Mouse (Mus musculus): ENCODE data around the gene Frem3.

Frem3 gene

DNA sequence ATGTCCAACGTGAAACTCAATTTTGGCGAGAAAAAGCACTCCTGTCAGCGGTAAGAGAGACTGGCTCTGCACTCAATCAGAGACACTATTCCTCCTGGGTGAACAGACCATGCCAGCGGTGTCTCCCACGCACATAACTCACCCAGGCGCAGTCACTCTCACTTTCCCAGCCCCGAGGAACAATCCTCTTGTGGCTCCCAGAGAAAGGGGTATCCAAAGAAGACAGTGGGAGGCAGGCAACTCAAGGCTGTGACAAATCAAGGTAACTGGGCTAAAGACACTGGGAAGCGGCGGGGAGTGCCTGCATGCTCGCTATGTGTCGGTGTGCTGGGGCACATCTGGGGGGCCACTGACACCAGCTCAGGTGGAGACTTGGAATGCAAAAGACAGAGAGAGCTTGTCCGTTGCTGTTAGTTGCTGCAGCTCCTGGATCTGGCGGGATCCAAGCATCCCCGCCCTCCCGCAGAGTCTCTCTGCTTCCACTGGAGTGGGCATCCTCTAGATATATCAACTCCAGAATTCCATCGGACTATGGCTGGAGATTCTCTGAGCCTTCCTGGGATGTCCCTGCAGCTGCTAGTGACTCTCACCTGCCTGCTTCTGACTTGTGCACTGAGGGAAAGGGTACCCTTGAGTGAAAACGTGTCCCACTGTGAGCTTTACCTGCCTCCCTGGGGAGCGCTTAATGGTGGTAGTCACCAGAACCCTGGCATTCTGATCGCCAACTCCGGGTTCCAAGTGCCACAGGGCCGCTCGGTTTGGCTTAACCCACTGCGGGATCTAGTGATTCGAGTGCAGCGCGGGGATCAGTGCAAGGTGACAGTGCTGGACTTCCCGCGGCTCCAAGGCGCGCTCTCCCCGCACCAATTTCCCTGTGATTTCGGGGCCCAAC is at the start of gene Frem3:
TSS of gene Frem3 (plus strand) at position 532 of the 892 bp plus-strand sequence.
- DNase-seq (ENCODE audit: low read depth in 1 of 2, low spot score in 2 of 2), result no peak

DNA sequence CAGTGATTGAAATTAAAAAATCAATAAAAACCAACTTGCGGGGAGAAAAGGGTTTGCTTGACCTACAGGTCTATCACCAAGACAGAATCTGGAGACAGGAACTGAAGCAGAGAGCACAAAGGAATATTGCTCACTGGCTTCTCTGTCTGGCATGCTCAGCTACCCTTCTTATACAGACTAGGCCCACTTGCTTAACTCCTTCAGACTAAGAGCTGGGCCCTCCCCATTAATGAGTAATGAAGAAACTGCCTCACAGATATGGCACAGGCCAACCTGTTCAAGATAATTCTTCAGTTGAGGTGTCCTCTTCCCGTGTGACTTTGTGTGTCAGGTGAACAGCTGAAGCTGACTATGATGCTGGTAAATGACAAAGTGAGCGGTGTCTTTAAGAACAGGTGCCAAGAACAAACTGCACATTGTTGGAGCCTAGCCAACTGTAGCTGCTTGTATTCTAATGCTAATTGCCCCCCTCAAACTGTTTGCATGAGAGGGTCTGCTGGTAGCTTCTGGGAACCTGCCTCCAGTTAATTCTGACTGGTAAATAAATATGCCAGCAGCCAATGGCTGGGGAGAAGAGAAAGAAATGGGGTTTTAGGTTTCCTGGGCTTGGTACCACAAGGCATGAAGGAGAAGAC is 46.6 kb upstream of the Frem3 start:
- no peak for DNase-seq (ENCODE audit: low read depth in 1 of 2, low spot score in 2 of 2)

DNA sequence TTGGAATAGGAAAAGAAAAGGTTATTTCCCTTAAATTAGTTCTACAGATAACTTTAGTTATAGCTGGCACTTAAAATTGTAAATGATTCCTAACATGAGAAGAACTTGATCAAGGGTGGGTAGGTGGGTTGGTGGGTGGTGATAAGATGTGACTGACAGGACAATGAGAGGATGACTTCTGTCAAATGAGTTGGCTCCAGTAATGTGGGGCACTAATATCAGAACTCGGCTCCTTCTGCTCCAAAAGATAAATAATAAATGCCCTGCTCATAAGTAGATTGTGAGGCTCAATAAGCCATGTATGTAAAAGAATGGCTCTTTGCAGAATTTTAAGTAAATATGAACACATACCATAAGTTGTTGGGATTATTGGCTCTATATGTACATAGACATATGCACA is 43.4 kb upstream of the Frem3 start:
- no peak for DNase-seq (ENCODE audit: low read depth in 1 of 2, low spot score in 2 of 2)

DNA sequence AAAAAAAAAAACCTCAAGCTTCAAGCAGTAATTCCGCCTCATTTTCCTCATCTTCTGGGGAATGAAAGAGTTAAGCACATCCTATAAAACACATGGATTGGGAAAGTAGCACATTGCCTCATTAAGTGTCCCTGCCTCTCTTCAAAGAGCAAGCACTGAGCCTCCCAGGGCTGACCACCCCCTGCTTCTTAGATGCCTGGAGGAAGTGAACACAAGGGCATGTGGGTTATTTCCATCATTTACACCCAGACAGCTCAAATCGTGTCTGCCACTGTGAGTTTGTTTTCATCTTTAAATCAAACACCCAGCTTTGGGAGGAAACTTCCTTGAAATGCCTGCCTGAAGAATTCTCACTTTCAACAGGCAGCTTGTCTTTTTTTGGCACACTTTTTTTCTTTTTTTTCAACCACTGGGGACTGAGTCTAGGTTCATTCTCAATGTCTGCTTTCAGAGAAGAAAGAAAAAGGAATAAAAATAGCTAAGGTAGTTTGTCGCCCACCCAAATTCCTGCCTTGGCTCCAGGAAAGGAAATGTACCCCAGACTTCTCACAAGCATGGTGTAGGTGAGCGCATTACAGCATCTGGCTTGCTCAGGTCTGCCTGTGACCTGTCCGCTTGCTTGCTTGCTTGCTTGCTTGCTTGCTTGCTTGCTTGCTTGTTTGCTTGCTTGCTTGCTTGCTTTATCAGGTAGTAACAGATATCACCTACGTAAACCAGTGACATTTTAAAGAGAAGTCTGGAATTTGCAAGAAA is 42.5 kb upstream of the Frem3 start:
- no peak for DNase-seq (ENCODE audit: low read depth in 1 of 2, low spot score in 2 of 2)

DNA sequence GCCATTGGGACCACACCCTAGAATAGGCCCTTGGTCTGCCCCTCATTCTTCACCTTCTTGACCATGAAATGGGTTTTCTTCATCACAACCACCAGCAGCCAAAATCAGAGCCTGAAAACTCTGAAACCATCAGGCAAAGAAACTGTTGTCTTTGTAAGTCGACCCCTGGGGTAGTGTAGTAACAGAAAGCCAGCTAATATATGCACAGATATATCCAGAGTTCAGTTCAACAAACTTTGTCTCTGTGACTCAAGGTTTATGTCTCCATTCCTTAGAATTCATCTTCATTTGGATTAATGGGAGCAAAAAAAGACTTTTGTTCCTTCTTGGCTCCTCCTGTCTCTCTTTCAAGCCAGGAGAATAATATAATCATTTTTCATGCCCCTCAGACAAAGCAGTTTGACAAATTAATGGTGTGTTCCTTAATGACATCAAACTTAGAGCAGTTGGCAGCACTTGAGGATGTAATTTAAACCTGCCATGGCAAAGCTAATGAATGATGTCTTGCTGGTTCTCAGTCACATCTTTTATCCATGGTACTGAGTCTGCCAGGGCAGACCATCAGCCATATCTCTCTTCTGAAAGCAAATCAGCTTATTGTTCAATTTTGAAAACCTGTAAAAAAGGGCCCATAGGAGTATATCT is 38.3 kb upstream of the Frem3 start:
- DNase-seq (ENCODE audit: low read depth in 1 of 2, low spot score in 2 of 2), result no peak

DNA sequence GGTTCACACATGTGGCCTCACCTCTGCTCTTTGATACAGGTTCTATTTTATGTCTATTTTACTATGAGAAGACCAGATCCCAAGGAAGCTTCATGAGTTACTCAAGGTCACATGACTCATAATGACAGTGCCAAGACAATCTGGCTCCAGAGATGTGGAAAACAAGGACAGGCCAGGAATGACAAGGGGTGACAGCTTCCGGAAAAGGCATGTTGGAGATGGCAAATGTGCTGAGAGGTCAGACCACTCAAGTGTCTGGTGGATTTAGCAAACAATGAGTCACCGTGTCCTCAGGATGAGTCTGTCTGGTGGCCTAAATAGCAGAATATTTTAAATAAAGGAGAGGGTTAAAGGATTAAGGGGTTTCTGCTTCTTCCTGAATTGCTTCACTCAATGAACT is 33.8 kb upstream of the Frem3 start:
- no peak for DNase-seq (ENCODE audit: low read depth in 1 of 2, low spot score in 2 of 2)

DNA sequence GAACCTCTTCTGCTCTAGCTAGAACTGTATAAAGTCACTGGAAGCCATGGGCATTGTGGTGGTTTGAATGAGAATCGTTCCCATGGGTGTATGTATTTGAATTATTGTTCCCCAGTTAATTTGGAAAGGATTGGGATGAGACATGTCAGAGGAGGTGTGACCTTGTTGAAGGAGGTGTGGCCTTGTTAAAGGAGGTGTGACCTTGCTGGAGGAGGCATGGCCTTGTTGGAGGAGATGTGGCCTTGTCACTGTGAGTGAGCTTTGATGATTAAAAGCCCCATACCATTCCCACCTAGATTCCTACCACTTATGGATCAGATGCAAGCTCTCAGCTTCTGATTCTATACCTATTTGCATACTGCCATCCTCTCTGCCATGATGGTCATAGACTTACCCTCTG is 31.8 kb upstream of the Frem3 start:
- no peak for DNase-seq (ENCODE audit: low read depth in 1 of 2, low spot score in 2 of 2)

DNA sequence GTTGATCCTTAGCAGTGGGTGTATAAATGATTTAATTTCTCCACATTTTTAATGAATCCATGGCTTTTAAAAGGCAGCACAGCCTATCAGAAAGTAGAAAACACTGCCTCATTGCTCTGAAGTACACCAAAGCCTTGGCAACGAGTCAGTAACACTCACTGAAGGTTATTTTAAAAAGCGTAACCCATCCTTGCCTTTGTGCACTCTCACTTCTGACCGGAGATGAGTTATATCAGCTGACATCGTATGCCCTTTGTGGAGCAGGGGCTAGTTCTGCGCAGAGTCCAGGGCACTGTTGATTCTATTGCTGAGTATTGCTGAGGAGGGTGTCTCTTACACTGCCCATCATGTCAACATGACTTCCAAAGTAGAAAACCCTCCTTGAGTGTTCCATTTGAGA is 18.3 kb upstream of the Frem3 start:
- no peak for DNase-seq (ENCODE audit: low read depth in 1 of 2, low spot score in 2 of 2)

DNA sequence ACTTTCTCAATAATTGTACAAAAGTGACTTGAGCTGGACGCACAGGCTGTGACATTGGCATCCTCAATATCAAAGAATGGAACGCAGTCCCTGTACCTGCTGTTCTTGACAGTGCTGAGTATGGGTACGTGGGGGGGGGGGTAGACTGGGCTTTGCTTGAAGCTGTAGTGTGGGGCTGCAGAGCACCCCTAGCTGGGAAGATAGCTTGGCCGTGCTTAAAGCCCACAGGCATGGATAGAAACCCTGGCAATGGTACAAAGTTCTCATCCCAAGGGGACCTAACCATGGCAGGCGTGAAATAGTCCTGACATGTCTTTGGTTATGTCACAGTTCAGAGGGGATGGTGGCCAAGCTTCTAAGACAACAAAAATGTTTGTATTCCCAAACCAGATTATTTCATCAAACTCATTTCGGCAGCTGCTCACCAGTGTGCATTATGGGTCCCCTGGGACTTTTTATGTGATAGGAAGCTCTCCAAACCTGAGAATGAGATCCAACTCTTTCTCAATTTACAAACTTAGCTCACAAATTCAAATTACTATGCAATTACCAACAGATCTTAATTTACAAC is 10.2 kb upstream of the Frem3 start:
- DNase-seq (ENCODE audit: low read depth in 1 of 2, low spot score in 2 of 2), result no peak

DNA sequence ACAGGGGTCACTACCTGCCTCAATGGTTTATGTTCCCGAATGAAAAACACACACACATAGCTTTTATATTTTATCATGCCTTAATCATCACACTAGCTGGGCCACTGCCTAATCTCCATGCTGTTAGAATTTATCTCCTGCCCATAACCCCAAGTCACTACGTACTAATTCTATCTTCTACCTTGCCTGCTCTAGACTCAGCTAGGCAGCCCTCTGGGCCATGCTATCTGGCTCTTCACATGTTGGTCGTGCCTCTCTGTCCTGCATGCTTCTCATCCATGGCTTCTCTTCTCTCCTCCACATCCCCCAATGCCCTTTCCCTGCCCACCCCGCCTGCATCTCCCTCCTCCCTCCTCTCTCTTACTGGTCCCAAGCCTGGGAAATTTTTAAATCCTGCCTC is 9.0 kb upstream of the Frem3 start:
- no peak for DNase-seq (ENCODE audit: low read depth in 1 of 2, low spot score in 2 of 2)

DNA sequence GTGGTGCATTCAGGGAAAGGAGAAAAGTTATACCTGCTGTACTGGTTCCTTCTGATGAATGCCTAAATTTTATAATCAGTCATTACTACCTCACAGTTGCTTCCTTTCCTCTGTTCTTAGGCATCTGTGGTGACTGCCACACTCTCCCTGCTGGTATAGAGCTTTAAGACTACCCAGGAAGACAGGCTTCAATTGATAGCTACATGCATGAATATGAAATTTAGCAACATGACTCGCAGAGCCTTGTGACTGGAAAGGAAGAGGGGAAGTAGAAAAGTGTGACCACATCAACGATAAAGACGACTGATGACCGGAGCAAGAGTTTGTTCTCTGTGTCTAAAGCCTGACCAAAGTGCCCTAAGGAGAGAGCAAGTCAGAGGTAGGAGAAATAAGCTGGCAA is 3.8 kb upstream of the Frem3 start:
- DNase-seq (ENCODE audit: low read depth in 1 of 2, low spot score in 2 of 2), result no peak

DNA sequence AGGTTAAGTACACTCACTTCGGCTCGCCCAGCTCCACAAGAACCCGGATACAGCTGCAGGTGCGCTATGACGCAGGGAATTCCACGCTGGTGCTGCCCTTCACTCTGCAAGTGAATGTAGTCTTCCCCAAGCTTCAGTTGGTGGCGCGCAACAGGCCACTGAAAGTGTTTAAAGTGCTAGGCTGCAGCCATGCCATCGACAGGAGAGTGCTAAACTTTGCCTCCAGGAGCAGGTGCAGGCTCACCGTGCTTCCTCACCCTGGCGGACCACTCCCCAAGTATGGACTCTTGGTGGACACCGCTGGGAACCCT is 516 bp downstream of the Frem3 start:
- DNase-seq (ENCODE audit: low read depth in 1 of 2, low spot score in 2 of 2), result no peak

DNA sequence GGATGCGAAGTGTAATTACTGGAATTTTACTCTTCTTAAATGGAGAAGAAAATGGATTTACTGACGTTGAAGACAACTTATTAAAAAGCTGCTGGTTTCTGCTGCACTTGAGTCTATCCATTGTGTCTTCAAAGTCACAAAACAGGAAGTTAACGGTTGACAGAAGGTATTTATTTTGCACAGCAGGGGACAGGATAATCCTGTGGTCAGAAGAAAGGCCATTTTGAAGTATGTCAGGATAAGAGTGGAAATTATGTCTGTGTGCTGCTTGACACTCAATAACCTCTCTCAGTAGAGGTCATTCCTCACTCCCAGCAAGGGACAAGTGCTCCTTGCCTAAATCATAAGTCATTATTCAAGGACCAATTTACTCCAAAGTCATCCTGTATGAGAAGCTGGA is 8.9 kb downstream of the Frem3 start:
- no peak for DNase-seq (ENCODE audit: low read depth in 1 of 2, low spot score in 2 of 2)

DNA sequence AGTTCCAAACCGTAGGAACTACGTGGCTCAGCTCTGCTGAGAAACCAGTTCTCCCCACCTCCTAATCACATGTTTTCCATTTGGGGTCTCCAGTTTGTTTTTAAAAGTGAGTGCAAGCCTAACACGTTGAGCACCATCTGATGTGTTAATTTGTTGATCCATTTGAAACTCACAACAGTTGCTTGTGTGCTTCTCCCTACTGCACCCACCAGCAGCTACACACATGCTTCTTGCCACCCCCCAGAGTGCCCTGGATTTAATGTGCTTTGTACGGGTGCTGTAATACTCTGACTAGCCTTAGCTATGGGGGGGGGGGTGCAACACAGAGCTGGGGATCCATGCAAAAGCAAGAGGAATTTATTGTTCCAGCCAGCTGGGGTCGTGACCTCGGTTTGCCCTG is 36.5 kb downstream of the Frem3 start:
- no peak for DNase-seq (ENCODE audit: low read depth in 1 of 2, low spot score in 2 of 2)

DNA sequence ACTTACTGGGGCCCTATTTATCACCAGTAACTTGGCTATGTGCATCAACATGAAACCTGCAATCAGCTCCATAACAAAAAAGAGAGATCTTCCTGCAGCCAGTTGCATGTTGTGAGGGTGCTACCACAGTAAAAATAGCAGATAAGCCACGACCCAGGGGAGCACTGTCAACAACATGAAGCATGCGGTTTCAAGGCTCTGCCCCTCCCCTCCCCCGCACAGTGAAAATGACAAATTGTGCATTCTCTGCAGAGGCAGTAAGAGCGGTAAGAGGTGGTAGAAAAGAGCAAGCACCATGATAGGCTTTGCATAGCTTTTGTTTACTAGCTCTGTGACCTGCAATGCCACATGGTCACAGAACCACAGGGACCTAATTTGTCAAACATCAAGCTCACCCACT is 46.8 kb downstream of the Frem3 start:
- no peak for DNase-seq (ENCODE audit: low read depth in 1 of 2, low spot score in 2 of 2)

DNA sequence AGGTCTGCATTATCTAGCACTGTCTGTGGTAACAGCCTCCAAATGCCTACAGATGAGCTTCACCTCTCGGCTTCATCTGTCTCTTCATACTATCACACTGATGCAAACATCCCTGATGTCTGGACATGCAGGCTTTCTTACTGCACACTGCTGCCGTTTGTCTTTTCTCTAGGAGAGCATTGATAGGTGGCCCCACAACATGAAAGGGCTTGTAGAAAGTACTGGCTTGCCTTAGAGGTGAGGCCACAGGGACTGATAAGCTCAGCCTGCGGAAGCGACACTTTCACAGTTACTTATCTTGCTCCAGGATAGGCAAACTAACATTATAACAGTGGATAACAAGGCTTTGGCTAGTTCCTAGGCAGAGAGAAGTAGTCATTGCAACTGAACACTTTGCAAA is 50.2 kb downstream of the Frem3 start:
- no peak for DNase-seq (ENCODE audit: low read depth in 1 of 2, low spot score in 2 of 2)

DNA sequence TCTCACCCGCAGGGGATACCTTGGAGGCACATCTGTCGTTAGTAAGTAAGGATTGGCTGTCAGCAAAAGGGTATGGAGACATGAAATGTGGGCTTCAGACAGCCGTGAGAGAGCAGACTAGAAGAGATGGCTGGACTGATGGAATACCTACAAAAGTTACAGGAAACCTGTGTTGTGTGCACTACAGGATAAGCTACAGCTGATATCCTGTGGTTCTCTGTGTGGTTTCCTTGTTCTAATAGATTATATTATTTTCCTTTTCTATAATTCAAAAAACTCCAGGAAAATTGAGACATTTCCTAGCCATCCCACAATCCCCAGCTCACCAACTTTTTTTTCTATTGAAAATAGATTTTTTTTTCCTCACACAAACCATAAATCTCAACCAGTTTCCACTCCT is 52.6 kb downstream of the Frem3 start:
- DNase-seq (ENCODE audit: low read depth in 1 of 2, low spot score in 2 of 2), result no peak

DNA sequence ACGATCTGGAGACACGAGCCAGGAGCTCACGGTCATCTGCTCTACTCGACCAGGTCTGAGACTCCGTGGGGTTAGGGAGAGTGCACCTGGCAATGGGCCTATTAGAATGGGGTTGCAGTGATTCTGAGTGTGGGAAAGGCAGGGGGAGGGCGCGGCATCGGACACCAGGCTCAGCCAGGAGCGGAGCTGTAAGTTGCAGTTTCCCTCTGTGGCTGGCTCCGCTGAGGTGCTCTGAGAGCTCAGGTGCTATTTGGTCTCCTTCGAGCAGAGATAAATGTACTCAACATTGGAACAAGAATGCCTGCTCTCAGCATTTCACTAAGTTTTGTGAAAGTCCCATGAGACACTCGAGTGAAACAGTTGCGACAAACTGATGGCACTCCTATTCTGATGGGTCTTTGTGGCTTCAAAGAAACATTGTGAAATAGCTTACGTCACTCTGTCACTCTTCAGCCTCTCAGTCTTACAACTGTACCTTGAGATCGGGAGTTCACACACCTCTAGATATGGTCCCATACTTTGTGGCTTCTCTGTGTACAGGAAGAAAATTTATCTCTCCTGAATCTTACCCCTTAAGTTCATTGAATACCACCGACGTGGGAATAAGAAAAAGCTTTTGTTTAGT is 58.5 kb downstream of the Frem3 start:
- DNase-seq (ENCODE audit: low read depth in 1 of 2, low spot score in 2 of 2), result no peak

DNA sequence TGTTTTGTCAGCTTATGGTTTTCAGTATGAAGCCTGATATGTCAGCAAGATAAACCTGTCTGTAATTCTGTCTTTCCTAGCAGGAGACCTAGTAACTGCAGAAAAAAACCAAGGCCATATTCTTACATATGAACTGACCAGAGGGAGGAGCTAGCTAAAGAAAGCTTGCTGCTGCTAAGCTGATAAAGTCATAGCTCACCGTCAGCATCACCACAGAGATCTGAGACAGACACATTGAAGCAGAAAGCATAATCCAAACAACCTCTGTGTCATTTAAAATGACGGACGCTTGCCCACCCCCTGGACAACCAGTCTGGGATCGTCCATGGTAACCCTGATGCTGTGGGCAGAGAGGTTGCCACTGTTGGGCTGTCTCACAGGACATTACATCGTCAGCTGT is 71.7 kb downstream of the Frem3 start:
- DNase-seq (ENCODE audit: low read depth in 1 of 2, low spot score in 2 of 2), result no peak

DNA sequence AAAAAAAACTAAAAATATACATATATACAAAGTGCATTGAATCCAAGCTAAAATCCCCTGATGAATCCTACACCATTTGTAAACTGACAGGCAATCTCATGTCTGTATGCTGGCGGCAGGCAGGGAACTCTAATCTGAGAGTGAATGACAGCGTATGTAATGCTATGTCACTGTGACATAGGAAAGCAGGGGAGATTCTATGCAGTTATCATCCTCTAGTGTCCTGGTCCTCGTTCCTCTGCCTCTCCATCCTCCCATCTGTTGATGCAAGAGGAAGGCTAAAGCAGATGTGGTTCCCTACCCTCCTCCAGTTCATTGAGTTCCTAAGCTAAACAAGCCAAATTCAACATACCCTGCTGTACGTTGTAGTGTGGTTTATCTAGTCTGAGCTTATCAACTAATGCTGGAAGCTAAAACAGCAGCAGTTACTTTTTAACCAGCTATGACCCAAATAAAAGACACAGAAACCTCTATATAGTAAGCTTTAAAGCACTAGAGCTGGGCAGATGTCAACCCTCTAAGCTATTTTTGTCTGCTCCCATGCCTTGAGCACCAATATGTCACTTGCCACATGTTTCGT is 73.0 kb downstream of the Frem3 start:
- no peak for DNase-seq (ENCODE audit: low read depth in 1 of 2, low spot score in 2 of 2)

DNA sequence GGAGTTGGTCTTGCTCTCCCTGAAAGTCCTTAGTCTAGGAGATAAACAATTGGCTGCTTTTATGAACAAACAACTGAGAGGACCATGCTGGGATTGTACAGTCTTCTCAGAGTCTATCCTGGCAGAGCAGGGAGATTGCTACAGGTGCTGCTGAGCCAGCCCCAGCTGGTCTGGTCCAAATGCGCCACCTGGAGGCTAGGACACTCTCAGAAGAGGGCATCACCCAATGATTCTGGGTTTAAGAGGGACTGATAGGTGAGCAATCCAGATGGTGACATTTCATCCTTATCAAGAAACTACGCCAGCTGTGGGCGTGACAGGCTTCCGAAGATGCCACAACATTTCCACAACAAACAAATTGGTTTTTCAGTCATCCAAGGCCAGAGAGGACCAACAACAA is 77.3 kb downstream of the Frem3 start:
- DNase-seq (ENCODE audit: low read depth in 1 of 2, low spot score in 2 of 2), result no peak
